Mouse (Mus musculus) kidney, adult 8-10 months (tissue): ENCODE measurements around the gene Lbr.
"Not testable (repeated sequence)": the region's sequence is repeated elsewhere in the genome, so short reads cannot be mapped to it uniquely, and the experiment has no call there.

Source experiments
- DNase-seq, 2 experiments: peaks; one replicate each; pipeline ENCODE4 v3.0.0; 2022

The Lbr gene

GRCm38 (mm10) chr1:181851521-181852310, 8.9 kb upstream of the Lbr start:
- peak in 1 of 2 experiments; percentile 25 for DNase-seq

- no peak for DNase-seq
Measured at GRCm38 (mm10) chr1:181850441-181850840, 7.6 kb upstream of the Lbr start.

- no peak for DNase-seq
Measured at GRCm38 (mm10) chr1:181848210-181848609, 5.4 kb upstream of the Lbr start.

- peak; percentile 61 to 72 for DNase-seq
Measured at GRCm38 (mm10) chr1:181847396-181847795, 4.5 kb upstream of the Lbr start.

- DNase-seq = peak in 1 of 2 experiments; percentile 48
Measured at GRCm38 (mm10) chr1:181845767-181846166, 2.9 kb upstream of the Lbr start.

- DNase-seq = no peak
Measured at GRCm38 (mm10) chr1:181844874-181845547, 2.2 kb upstream of the Lbr start.

- DNase-seq = peak; percentile 95
Measured at GRCm38 (mm10) chr1:181841864-181842672, 778 bp downstream of the Lbr start.

GRCm38 (mm10) chr1:181841396-181841795, 1.4 kb downstream of the Lbr start:
- DNase-seq = no peak

GRCm38 (mm10) chr1:181839746-181840366, 3.0 kb downstream of the Lbr start:
- DNase-seq = no peak

GRCm38 (mm10) chr1:181838111-181838510, 4.7 kb downstream of the Lbr start:
- DNase-seq = no peak

- DNase-seq = no peak
Measured at GRCm38 (mm10) chr1:181833143-181833542, 9.7 kb downstream of the Lbr start.

- DNase-seq = no peak
Measured at GRCm38 (mm10) chr1:181832720-181833119, 10.1 kb downstream of the Lbr start.

GRCm38 (mm10) chr1:181828365-181828764, 14.5 kb downstream of the Lbr start:
- DNase-seq = no peak

- DNase-seq = no peak
Measured at GRCm38 (mm10) chr1:181826716-181827115, 16.1 kb downstream of the Lbr start.

GRCm38 (mm10) chr1:181811481-181812223, 31.2 kb downstream of the Lbr start:
- no peak for DNase-seq

- DNase-seq = no peak
Measured at GRCm38 (mm10) chr1:181800667-181801066, 42.2 kb downstream of the Lbr start.

- no peak for DNase-seq
Measured at GRCm38 (mm10) chr1:181799911-181800310, 42.9 kb downstream of the Lbr start.

GRCm38 (mm10) chr1:181793541-181793940, 49.3 kb downstream of the Lbr start:
- peak in 1 of 2 experiments; percentile 5 for DNase-seq

GRCm38 (mm10) chr1:181789952-181790351, 52.9 kb downstream of the Lbr start:
- no peak for DNase-seq

- DNase-seq = not testable (repeated sequence)
Measured at GRCm38 (mm10) chr1:181782600-181782999, 60.2 kb downstream of the Lbr start.

- no peak for DNase-seq
Measured at GRCm38 (mm10) chr1:181776541-181776940, 66.3 kb downstream of the Lbr start.

GRCm38 (mm10) chr1:181771871-181772270, 71.0 kb downstream of the Lbr start:
- DNase-seq = no peak
